Mouse (Mus musculus): ENCODE data around the gene St6galnac1. TPM values are rescaled to one million over a fixed set of nuclear protein-coding genes. Genes with fewer than 3 reads are reported as not detected.

The St6galnac1 gene
- polyA plus RNA-seq, 1 experiment from 2014 or later, result not detected

DNA sequence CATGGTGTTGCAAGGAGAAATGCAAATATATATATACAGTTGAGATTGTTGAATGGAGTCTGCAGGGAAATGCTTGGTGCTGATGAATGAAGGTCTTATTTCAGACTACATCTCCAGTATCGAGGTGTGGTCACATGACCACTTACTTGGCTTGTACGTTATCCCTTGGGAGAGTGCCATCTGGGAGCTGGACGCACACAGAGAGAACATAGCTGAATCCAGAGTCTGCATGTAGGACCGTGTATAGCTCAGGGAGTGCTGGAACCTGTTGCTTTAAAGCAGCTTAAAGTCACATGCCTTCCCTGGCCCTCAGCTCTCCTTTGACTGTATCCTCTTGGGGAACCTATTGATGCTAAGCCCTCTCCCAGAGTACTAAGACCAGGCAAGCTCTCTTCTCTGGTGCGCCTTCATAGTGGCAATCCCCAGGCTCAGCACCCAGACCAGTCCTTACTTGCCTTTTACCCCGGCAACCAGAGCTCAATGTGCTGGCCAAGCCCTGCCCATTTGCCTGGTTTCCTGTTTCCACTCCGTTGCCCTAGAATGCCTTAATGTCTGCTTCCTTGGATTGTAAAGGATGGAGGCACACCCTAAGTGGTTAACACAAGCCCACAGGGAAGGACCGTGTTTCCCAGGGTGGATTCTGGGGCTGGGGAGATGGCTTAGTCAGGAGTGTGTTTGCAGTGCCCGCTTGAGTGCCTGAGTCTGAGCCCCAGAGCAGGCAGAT lies 53.6 kb downstream of the St6galnac1 start:
- Histone ChIP-seq H3K36me3 (ENCODE audit: insufficient read depth, low read length) (no peaks in the 10 kb centered on the region), H3K4me2 (ENCODE audit: low read length) (no peak overlapping the region), H3K9me3 (replicated peaks; ENCODE audit: low read length) (no peaks in the 10 kb centered on the region; the same call in 1 of the 2 replicates), H3K27ac (no peak overlapping the region), H3K4me3 (replicated peaks; ENCODE audit: low read depth, low read length) (no peak overlapping the region), H3K9ac (ENCODE audit: low read depth, low read length) (no peak overlapping the region), H3K4me1 (replicated peaks; ENCODE audit: insufficient read depth, low read length) (no peaks in the 10 kb centered on the region), H3K27me3 (ENCODE audit: insufficient read depth, low read length) (no peaks in the 10 kb centered on the region)
- TF ChIP-seq CTCF (IDR thresholded peaks at IDR 0.05; ENCODE audit: low read depth), result no peak
- DNase-seq (ENCODE audit: low spot score) (no peak), ATAC-seq (replicated peaks; ENCODE audit: low FRiP score, low read depth) (no peak; the same call in 1 of the 2 replicates)
- 56% methylated on average over 9 of the region's 9 CpGs for WGBS

DNA sequence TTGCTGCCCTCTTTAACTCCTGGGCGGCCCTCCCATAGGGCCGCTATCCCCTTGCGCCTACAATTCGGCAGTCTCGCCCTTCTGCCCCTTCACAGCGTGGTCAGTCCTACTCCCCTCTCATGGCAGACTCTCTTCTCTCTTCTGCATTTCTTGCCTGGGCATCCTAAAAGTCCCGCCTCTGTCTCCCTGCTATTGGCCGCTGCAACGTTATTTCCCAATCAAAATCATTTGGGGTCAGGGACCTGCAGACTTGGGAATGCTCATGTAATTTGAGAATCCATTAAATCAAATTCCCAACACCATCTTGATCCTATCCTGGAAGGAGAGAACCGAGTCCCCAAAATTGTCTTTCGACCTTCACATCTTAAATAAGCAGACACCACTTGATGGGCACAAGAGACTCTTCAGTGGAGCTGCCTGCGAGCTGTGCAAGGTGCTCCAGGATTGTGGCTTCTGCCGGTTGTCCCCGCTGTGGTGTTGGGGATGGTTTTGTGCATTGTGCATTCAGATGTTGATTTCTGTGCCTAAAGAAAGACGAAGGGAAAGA lies 54.9 kb downstream of the St6galnac1 start:
- WGBS, result 88% methylated on average over 15 of the region's 15 CpGs
- Histone ChIP-seq H3K4me3 (replicated peaks; ENCODE audit: low read depth, low read length) (no peak overlapping the region), H3K27me3 (ENCODE audit: insufficient read depth, low read length) (no peaks in the 10 kb centered on the region), H3K9ac (ENCODE audit: low read depth, low read length) (no peak overlapping the region), H3K4me1 (replicated peaks; ENCODE audit: insufficient read depth, low read length) (no peaks in the 10 kb centered on the region), H3K27ac (no peak overlapping the region), H3K9me3 (replicated peaks; ENCODE audit: low read length) (no peaks in the 10 kb centered on the region; the same call in 1 of the 2 replicates), H3K36me3 (ENCODE audit: insufficient read depth, low read length) (no peaks in the 10 kb centered on the region), H3K4me2 (ENCODE audit: low read length) (no peak overlapping the region)
- ATAC-seq (replicated peaks; ENCODE audit: low FRiP score, low read depth) (no peak), DNase-seq (ENCODE audit: low spot score) (no peak)
- no peak for TF ChIP-seq CTCF (IDR thresholded peaks at IDR 0.05; ENCODE audit: low read depth)

Other genes starting within 250 kb of the St6galnac1 start
- 8.0 and 9.0 TPM in 2 replicates for gene Sphk1, start 244.6 kb downstream of the St6galnac1 start, polyA plus RNA-seq (2015; fragmentation: Nextera tagmentation; extraction: Ambion mirVana)
- gene Ube2o, start 194.1 kb downstream of the St6galnac1 start, polyA plus RNA-seq (2015; fragmentation: Nextera tagmentation; extraction: Ambion mirVana), result 8.6 and 8.9 TPM in 2 replicates
- not detected in 2 replicates for gene Aanat, start 189.1 kb downstream of the St6galnac1 start, polyA plus RNA-seq (2015; fragmentation: Nextera tagmentation; extraction: Ambion mirVana)
- 8.8 and 9.0 TPM in 2 replicates for gene Rhbdf2, start 148.5 kb downstream of the St6galnac1 start, polyA plus RNA-seq (2015; fragmentation: Nextera tagmentation; extraction: Ambion mirVana)
- 1.3 and 1.4 TPM in 2 replicates for gene Prcd, start 122.0 kb downstream of the St6galnac1 start, polyA plus RNA-seq (2015; fragmentation: Nextera tagmentation; extraction: Ambion mirVana)
- gene Cygb, start 121.2 kb downstream of the St6galnac1 start, polyA plus RNA-seq (2015; fragmentation: Nextera tagmentation; extraction: Ambion mirVana), result 35.2 and 37.5 TPM in 2 replicates
- 17.6 and 18.3 TPM in 2 replicates for gene Mxra7, start 52.5 kb upstream of the St6galnac1 start, polyA plus RNA-seq (2015; fragmentation: Nextera tagmentation; extraction: Ambion mirVana)
- gene Mettl23, start 67.8 kb upstream of the St6galnac1 start, polyA plus RNA-seq (2015; fragmentation: Nextera tagmentation; extraction: Ambion mirVana), result 60.2 and 71.5 TPM in 2 replicates
- 52.8 and 54.1 TPM in 2 replicates for gene Jmjd6, start 67.9 kb upstream of the St6galnac1 start, polyA plus RNA-seq (2015; fragmentation: Nextera tagmentation; extraction: Ambion mirVana)
- 48.4 and 53.6 TPM in 2 replicates for gene Mfsd11, start 76.9 kb upstream of the St6galnac1 start, polyA plus RNA-seq (2015; fragmentation: Nextera tagmentation; extraction: Ambion mirVana)
- gene Srsf2, start 77.6 kb upstream of the St6galnac1 start, polyA plus RNA-seq (2015; fragmentation: Nextera tagmentation; extraction: Ambion mirVana), result 664 and 665 TPM in 2 replicates
- 0.24 TPM in 1 of 2 replicates, not detected in the other for gene Mgat5b, start 143.4 kb upstream of the St6galnac1 start, polyA plus RNA-seq (2015; fragmentation: Nextera tagmentation; extraction: Ambion mirVana)

Measured in kidney, postnatal 0 days (tissue).